Mouse (Mus musculus) layer of hippocampus, postnatal 10 days (tissue): ENCODE results near the gene Grin2d. TPM values are rescaled to one million over a fixed set of nuclear protein-coding genes. Genes with fewer than 3 reads are reported as not detected.

ENCODE experiments used
- DNase-seq, 2 experiments: peaks; one replicate each; pipeline ENCODE4 v3.0.0; 2021; ENCODE audit warnings: low spot score in 2 of 2
- total RNA-seq, 2 experiments: library from RNA; stranded (reverse); gene quantifications; 2 replicates each; pipeline ENCODE4 v1.2.3; 2021

Gene Grin2d
- total RNA-seq, 2 experiments from 2014 or later, result 32.1 to 33.4 TPM

GRCm38 (mm10) chr7:45856950-45857901 lies 21.0 kb downstream of the Grin2d start:
- DNase-seq, result peak in 1 of 2 experiments; percentile 32

DNA sequence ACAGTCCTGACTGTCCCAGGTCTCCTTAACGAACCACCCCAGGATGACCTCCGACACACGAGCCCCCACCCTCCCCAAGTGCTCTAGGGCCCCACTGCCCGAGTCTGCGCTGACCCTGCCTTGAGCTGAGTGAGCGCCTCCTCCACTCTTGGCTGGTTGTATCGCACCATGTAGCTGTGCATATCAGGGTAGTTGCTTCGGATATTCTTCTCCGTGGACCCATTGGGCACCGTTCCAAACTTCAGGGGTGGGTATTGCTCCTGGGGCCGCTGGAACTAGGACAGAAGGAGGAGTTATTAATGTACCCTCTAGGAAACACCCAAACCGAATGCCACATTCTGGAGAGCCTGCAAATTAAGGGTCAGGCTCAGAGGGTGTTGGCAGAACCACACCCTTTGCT lies 25.1 kb downstream of the Grin2d start:
- DNase-seq, result no peak

- DNase-seq, result no peak
These were observed 27.5 kb downstream of the Grin2d start for GRCm38 (mm10) chr7:45850661-45851060.

DNA sequence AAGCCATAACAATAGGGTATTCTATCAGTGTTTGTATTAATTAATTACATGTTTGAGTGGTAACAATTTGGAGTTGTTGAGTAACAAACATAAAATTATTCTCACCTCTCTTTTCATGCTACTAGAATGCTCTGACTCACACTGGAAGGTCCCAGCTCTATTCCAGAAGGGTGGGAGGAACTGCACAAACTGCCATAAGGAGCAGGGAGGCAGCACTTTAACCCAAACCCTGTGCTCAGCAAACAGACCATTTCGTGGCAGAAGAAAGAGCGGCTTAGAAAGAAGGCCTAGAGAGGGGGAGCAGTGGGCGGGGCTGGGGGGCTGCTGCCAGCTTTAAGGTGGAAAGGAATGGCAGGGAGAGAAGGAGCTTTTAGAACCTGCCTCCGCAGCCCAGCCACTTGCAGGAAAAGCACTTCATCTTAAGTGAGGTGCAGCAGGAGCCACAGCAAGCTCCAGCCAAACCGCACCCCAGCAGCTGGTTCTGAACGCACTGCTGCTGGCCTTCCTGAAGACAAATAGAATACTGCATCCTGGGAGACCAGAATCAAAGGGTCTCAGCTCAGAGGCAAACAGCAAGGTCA lies 29.6 kb downstream of the Grin2d start:
- DNase-seq, result no peak

- no peak for DNase-seq
These were observed 35.0 kb downstream of the Grin2d start for GRCm38 (mm10) chr7:45842950-45843744.

DNA sequence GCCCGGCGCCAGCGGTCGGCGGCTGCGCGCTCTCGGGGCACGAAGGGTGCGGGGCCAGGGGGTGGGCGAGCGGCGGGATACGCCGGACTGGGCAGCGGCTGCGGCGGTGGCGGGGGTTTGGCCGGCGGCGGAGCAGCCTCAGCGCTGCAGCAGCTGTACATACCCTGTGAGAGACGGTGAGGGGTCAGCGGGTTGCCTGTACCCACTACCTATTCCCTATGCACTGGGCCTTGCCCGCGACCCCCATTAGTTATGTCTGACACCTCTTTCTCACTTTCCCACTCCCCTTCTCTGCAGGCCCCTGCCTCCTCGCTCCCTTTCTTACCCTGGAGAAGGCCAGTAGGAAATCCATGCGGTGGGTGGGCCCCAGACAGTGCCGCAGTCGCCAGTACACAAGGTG lies 44.3 kb downstream of the Grin2d start:
- no peak for DNase-seq

- DNase-seq, result no peak
These were observed 44.9 kb downstream of the Grin2d start for GRCm38 (mm10) chr7:45833148-45833790.

- no peak for DNase-seq
These were observed 45.8 kb downstream of the Grin2d start for GRCm38 (mm10) chr7:45832428-45832827.

GRCm38 (mm10) chr7:45831128-45831525 lies 47.1 kb downstream of the Grin2d start:
- no peak for DNase-seq

GRCm38 (mm10) chr7:45830427-45831127 lies 47.6 kb downstream of the Grin2d start, which contains the start of gene Grwd1:
TSS of gene Grwd1 (minus strand) at chr7:45830944.
- peak; percentile 80 to 85 for DNase-seq

GRCm38 (mm10) chr7:45826631-45827030 lies 51.5 kb downstream of the Grin2d start:
- no peak for DNase-seq

- no peak for DNase-seq
These were observed 53.6 kb downstream of the Grin2d start, which contains the start of gene Kcnj14 for GRCm38 (mm10) chr7:45824598-45824997. TSS of gene Kcnj14 (minus strand) at chr7:45824782.

GRCm38 (mm10) chr7:45820913-45821312 lies 57.3 kb downstream of the Grin2d start:
- no peak for DNase-seq

DNA sequence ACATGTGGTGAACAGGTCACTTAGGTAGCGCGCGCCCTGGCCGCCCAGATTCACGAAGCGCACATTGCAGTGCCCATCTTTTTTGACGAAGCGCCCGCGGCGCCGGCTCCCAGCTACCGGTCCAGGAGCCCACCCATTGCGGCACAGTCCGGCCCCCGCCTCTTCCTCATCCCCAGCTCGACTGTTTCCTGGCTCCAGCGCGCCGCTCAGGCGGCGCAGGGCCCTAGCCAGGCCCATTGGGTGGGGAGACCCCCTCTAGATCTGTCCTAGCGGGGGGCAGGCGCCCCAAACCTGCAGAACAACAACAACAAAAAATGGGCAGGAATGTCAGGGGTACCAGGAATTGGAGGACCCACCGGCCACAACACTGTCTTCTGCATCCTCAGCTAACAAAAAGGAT lies 58.3 kb downstream of the Grin2d start:
- no peak for DNase-seq

DNA sequence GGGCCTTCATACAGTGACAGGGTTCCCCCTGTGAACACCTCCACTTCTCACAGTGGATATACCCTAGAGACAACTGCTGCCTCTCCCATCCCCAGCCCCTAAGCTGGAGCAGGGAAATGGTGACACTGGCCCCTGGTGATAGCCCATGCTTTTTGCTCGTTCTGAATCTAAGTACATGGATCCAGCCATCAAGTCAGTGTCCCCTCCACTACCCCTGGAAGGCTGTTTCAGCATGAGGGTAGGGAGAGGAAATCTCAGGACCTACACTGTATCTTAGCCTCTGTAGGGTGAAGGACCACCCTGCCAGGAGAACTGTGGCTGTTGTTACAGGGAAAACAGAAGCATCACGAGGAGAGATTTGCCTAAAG lies 62.2 kb downstream of the Grin2d start:
- no peak for DNase-seq

- DNase-seq, result no peak
These were observed 62.7 kb downstream of the Grin2d start for GRCm38 (mm10) chr7:45815323-45815983.

GRCm38 (mm10) chr7:45814841-45815240 lies 63.3 kb downstream of the Grin2d start:
- no peak for DNase-seq

DNA sequence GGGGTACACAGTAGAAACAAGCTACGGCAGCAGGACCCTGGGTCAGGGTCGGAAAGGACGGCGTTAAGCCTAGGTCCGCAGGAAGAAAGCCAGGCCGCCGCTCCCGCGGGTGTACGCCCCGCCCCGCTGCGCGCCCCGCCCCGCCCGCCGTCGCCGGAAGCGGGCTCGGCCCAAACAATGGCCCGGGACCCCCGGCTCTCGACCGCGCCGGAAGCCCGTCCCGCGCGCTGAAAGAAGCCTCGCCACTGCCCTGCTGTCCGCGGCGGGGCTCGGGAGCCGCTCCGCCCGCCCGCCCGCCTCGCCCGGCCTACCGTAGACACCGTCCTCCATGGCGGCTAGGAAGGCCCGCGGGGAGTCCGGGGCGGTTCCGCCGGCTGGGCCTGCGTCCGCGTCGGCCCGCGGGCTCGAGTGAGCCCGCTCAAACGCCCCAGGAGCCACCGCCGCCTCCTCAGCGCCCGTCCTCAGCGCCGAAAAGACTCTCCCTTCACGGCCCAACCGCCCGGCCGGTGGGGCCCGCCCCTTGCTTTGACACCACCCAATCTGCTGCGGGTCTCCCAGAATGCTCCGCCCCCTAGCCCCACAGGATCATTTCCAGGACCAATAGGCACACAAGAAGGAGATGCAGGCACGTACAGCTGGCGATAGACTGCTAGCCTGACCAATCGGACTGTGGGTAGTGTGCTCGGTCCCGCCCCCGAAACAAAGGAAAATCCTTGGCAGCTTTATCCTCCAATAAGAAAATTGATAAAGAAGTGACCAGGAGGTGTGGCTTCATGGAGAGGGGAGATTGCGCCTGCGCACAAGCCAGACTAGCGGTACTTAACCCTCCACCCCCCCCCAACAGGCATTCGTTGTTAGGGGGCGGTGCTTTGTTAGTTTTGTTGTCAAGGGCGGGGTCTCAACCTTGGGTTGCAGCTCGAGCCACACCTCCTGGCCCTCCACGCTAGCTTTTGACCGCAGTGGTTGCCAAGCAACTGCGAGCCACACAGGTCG lies 64.1 kb downstream of the Grin2d start, which contains the start of gene Cyth2:
Gene Cyth2 (minus strand): TSS at position 795 of the 993 bp plus-strand sequence.
- peak; percentile 99 for DNase-seq

DNA sequence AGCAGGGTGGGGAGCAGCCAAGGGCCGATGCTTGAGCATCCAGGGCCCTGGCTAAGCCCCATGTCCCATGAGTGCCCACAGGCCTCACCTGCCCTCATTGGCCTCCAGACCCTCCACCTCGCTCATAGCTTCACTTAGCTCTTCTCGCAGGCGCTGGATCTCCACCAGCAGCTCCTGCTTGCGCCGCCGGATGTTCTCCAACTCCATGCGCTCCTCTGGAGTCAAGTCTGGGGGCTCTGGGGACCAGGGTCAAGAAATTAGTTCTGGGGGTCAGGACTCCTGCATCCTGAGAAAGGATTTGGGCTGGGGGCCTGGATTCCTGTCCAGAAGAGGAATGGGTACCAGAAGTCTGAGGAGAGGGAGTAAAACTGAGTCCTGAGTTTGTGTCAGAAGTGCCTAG lies 65.3 kb downstream of the Grin2d start:
- DNase-seq, result no peak
